Mouse (Mus musculus) kidney, adult 2 months (tissue): ENCODE measurements around the gene Rimbp2. TPM values are rescaled to one million over a fixed set of nuclear protein-coding genes. Genes with fewer than 3 reads are reported as not detected.

Experiments used
- DNase-seq: peaks from one replicate; pipeline ENCODE4 v3.0.0; 2021
- H3K27ac ChIP-seq: fragments of 200-500 bp; 2 replicates; pipeline ENCODE4 v1.5.1; 2012; ENCODE audit warnings: low read depth, low read length, control low read depth, inconsistent platforms; ENCODE audit not compliant: insufficient read depth
- H3K27me3 ChIP-seq: fragments of 200-500 bp; replicated peaks from 2 replicates; pipeline ENCODE4 v1.6.1; 2012; ENCODE audit warnings: mild to moderate bottlenecking, moderate library complexity, low read length, inconsistent platforms; ENCODE audit not compliant: control insufficient read depth, insufficient read depth
- H3K36me3 ChIP-seq: fragments of 200-500 bp; 2 replicates; pipeline ENCODE4 v1.6.1; 2012; ENCODE audit warnings: mild to moderate bottlenecking, moderate library complexity, low read length, inconsistent platforms; ENCODE audit not compliant: control insufficient read depth, insufficient read depth
- H3K4me1 ChIP-seq: fragments of 200-500 bp; 2 replicates; pipeline ENCODE4 v1.6.1; 2011; ENCODE audit warnings: low read length; ENCODE audit not compliant: control insufficient read depth, insufficient read depth
- H3K4me3 ChIP-seq: fragments of 200-500 bp; 2 replicates; pipeline ENCODE4 v1.5.1; 2011; ENCODE audit warnings: mild to moderate bottlenecking, low read depth, low read length, control low read depth; ENCODE audit not compliant: insufficient read depth
- CTCF ChIP-seq: fragments of 200-500 bp; conservative IDR thresholded peaks from 2 replicates; pipeline ENCODE4 v1.5.1; 2011; ENCODE audit warnings: low read depth, mild to moderate bottlenecking, control low read depth, low read length, moderate library complexity, mixed read lengths; ENCODE audit not compliant: insufficient read depth, insufficient read length
- POLR2A ChIP-seq: fragments of 200-500 bp; IDR thresholded peaks from one replicate; pipeline ENCODE4 v1.6.1; 2011; ENCODE audit warnings: low read depth, low read length, control low read depth
- WGBS: fragments of 180-500 bp; shearing (Covaris S2); methylation state at CpG from one replicate; pipeline ENCODE4 v1.1.7; 2018; 5-methylcytosine and 5-hydroxymethylcytosine counted together
- polyA plus RNA-seq: library from polyadenylated mRNA; depleted of rRNA; stranded (reverse); fragments of >200 nt; gene quantifications from 2 replicates; pipeline ENCODE4 v1.2.3, GENCODE M21; 2012

The Rimbp2 gene
- polyA plus RNA-seq, 1 experiment, result 0.55 TPM

GRCm38 (mm10) chr5:128877425-128878035 lies 75.8 kb downstream of the Rimbp2 start:
- WGBS, result 22% methylated on average over 16 of the region's 16 CpGs

GRCm38 (mm10) chr5:128871706-128872105 lies 81.6 kb downstream of the Rimbp2 start:
- no peaks in the 10 kb centered on the region for H3K36me3 ChIP-seq
- DNase-seq, result no peak
- H3K4me3 ChIP-seq, result no peak overlapping the region
- TF ChIP-seq CTCF (no peak), POLR2A (no peak)
- WGBS, result 50% methylated on average over 3 of the region's 3 CpGs
- no peaks in the 10 kb centered on the region for H3K27me3 ChIP-seq
- no peaks in the 10 kb centered on the region for H3K4me1 ChIP-seq
- no peak overlapping the region for H3K27ac ChIP-seq

More at GRCm38 (mm10) chr5:128877425-128878035, 75.8 kb downstream of the Rimbp2 start:
- no peak for TF ChIP-seq CTCF
- TF ChIP-seq POLR2A, result no peak
- H3K4me1 ChIP-seq, result no peaks in the 10 kb centered on the region
- no peaks in the 10 kb centered on the region for H3K27me3 ChIP-seq
- no peak overlapping the region for H3K4me3 ChIP-seq
- H3K36me3 ChIP-seq, result no peaks in the 10 kb centered on the region
- peak; percentile 42 for DNase-seq
- H3K27ac ChIP-seq, result no peak overlapping the region

- Histone ChIP-seq H3K36me3 (no peaks in the 10 kb centered on the region), H3K4me1 (no peaks in the 10 kb centered on the region), H3K4me3 (no peak overlapping the region), H3K27me3 (no peaks in the 10 kb centered on the region), H3K27ac (no peak overlapping the region)
- no peak for DNase-seq
- TF ChIP-seq CTCF (no peak), POLR2A (no peak)
- 91% methylated on average over 5 of the region's 5 CpGs for WGBS
These were observed 86.5 kb downstream of the Rimbp2 start for GRCm38 (mm10) chr5:128866811-128867210.

GRCm38 (mm10) chr5:128866291-128866690 lies 87.0 kb downstream of the Rimbp2 start:
- TF ChIP-seq CTCF (no peak), POLR2A (no peak)
- 77% methylated on average over 5 of the region's 5 CpGs for WGBS
- no peaks in the 10 kb centered on the region for H3K4me1 ChIP-seq
- H3K4me3 ChIP-seq, result no peak overlapping the region
- no peaks in the 10 kb centered on the region for H3K27me3 ChIP-seq
- H3K36me3 ChIP-seq, result no peaks in the 10 kb centered on the region
- H3K27ac ChIP-seq, result no peak overlapping the region
- DNase-seq, result no peak

- Histone ChIP-seq H3K4me3 (no peak overlapping the region), H3K27ac (no peak overlapping the region), H3K36me3 (no peaks in the 10 kb centered on the region), H3K4me1 (no peaks in the 10 kb centered on the region), H3K27me3 (no peaks in the 10 kb centered on the region)
- 34% methylated on average over 6 of the region's 6 CpGs for WGBS
- DNase-seq, result no peak
- TF ChIP-seq CTCF (no peak), POLR2A (no peak)
These were observed 89.8 kb downstream of the Rimbp2 start for GRCm38 (mm10) chr5:128863497-128863896.

- no peaks in the 10 kb centered on the region for H3K4me1 ChIP-seq
- H3K27ac ChIP-seq, result no peak overlapping the region
- no peaks in the 10 kb centered on the region; the same call in 1 of the 2 replicates for H3K27me3 ChIP-seq
- TF ChIP-seq CTCF (no peak), POLR2A (no peak)
- 94% methylated on average over 3 of the region's 3 CpGs for WGBS
- DNase-seq, result no peak
- H3K36me3 ChIP-seq, result no peaks in the 10 kb centered on the region
- no peak overlapping the region for H3K4me3 ChIP-seq
These were observed 92.4 kb downstream of the Rimbp2 start for GRCm38 (mm10) chr5:128860907-128861306.

- no peak overlapping the region for H3K4me3 ChIP-seq
- H3K4me1 ChIP-seq, result no peaks in the 10 kb centered on the region
- no peaks in the 10 kb centered on the region for H3K36me3 ChIP-seq
- TF ChIP-seq CTCF, result no peak
- no peak for TF ChIP-seq POLR2A
- no peaks in the 10 kb centered on the region for H3K27me3 ChIP-seq
- DNase-seq, result peak; percentile 26
- WGBS, result 58% methylated on average over 6 of the region's 6 CpGs
- no peak overlapping the region for H3K27ac ChIP-seq
These were observed 100.5 kb downstream of the Rimbp2 start for GRCm38 (mm10) chr5:128852791-128853190.
